Mouse (Mus musculus) lung, postnatal 10 days (tissue): ENCODE measurements at regions not wholly inside any gene's neighbourhood (a gene's known extent, or its start where the extent isn't known, plus 50 kb on each side); places are given as distances from the start of the nearest gene placed in this dataset.
"Not testable (repeated sequence)": the region's sequence is repeated elsewhere in the genome, so short reads cannot be mapped to it uniquely, and the experiment has no call there.

Source experiments
- DNase-seq: peaks from one replicate; pipeline ENCODE4 v3.0.0; 2021

DNA sequence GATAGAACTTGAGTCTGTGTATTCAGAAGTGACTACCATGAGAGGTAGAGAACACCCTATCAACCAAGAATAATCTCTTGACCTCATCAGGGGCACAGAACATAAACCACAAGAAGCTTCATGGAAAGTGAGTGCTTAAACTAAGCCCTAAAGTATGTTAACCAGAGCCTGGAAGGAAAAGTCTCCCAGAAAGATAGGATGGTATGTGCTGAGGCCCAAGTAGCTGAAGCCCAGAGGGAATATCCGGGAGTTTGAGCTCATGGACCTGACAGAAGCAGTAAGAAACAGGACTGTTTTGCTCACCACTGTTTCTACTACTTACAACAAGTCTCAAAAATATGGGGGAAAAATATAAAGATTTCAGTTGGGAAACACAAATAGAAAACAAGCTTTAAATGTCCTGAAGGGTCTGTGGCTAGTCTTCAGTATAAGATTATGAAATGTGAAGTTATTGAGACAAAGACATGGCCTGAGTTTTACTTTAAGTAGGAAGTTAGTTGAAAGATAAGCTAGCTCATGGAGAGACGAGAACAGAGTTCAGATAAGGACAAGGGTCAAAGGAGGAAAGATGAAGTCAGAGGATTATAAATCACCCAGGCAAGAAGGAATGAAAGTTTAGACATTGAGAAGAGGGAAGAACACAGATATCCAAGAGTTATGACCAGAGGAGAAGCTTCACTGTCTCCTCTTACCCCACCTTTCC lies 315.8 kb upstream of the Tbl1xr1 start:
- no peak for DNase-seq

- no peak for DNase-seq
These were observed 315.2 kb upstream of the Tbl1xr1 start for GRCm38 (mm10) chr3:21761219-21761600.

DNA sequence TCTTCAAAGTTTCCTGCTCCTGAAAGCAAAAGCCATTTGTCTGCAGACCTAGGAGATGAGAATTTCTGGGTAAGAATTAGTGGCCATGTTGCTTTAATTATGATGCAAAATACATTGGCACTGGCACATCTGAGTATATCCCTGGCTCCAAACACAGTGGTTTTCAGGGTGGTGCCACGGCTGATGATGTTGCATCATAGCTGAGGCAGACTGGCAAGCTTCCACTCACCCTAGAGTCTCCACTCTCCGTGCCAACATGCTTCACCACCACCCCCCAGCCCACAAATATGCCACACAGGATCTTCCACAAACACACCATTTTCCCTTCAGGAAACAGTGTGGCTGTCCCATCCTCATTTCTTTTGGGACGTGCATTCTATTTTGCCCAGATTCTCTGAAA lies 314.5 kb upstream of the Tbl1xr1 start:
- DNase-seq = peak; percentile 13

GRCm38 (mm10) chr3:21768081-21768480 lies 308.4 kb upstream of the Tbl1xr1 start:
- no peak for DNase-seq

- DNase-seq = no peak
These were observed 306.4 kb upstream of the Tbl1xr1 start for GRCm38 (mm10) chr3:21769920-21770547.

- no peak for DNase-seq
These were observed 304.6 kb upstream of the Tbl1xr1 start for GRCm38 (mm10) chr3:21771752-21772298.

- DNase-seq = no peak
These were observed 302.1 kb upstream of the Tbl1xr1 start for GRCm38 (mm10) chr3:21774172-21774842.

- DNase-seq = no peak
These were observed 297.7 kb upstream of the Tbl1xr1 start for GRCm38 (mm10) chr3:21778789-21779188.

DNA sequence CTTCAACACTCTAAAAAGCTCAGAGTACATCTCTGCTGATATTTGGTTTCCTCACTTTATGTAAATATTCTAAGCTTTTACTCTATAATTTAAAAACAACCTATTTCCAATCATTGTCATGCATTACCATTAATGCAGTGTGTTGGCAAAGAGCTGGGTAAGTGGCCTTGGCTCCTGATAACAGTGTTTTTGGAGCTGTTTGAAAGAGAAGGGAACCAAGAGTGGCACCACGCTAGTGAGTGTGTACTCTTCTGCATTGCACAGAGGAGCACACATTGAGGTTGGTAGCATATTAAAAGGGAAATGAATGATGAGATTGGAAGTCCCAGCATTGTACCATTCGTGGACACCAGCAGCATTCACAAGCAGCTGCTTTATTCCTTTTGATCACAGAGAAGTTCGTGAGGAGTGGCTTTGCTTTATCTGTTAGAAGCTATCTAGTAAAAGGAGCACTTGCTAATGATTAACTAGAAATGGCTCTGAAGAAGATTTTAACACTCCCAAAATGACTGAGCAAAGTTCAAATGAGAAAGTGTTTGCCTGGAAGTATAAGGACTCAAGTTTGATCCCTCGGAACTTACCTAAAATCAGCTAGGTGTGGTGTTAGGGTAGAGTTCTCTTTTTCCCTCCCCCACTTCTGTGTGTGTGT lies 284.3 kb upstream of the Tbl1xr1 start:
- DNase-seq = no peak

DNA sequence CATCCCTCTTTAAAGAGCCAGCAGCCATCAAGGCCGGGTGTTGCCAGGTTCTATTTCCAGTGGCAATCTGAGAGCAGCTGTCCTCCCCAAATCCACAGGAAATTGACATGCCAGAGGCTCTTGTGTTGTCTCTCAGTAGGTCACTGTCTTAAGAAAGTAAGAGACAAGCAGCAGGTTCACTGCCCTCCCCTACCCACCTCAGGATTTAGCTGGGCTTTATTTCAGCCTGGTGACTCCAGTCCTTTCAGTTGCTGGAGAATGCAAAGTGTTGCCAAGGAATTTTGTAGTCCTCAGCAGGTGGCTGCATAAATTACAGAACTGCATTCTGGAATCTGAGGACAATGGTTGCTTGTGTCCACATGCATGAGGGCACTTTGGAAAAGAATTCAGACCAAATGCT lies 278.3 kb upstream of the Tbl1xr1 start:
- no peak for DNase-seq

DNA sequence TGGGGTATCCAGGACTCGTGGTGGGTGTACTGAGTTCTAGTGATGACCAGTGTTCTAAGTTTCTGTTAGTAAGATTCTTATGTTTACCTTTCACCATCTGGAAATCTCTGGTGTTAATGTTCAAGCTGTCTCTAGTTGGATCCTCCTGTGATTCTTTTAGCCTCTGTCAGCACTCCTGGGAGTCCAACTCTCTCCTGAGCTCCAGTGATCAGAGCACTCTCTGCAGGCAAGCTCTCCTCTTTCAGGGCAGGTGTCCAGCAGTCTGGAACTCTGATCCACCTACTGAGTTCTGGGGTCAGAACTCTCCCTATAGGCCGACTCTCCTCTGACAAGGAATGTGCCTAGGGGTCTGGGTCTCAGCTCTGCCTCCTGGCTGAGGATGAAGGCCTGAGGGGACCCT lies 272.6 kb upstream of the Tbl1xr1 start:
- not testable (repeated sequence) for DNase-seq

DNA sequence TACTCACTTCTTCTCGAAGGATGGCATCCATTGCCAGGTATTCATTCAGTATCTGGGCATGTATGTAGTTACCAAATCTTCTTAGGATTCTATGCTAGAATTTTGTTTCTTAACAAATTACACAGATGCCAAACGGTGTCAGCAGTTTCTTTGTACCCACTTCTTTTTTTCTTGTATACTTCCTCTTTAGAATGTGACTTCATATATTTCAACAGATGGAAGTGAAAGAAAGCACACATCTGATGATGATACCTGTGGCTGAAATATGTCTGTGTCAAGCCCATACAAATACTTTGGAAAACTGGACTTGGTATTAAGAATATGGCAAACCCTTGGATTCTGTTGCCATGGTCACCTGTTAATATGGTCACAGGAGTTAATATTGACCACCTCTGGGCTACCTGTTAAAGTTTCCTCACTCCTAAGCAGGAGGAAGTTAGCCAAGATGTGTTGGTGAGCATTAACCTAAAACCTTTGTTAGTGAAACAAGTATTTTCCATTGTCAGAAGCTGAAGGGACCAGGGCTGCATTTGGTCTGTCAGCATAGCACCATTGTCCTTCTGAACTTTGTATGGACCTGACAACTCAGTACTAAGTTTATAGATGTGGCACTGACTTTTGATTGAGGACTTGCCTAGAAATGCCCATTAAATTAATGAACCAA lies 269.8 kb upstream of the Tbl1xr1 start:
- DNase-seq = no peak

- DNase-seq = no peak
These were observed 267.9 kb upstream of the Tbl1xr1 start for GRCm38 (mm10) chr3:21808539-21808938.

- no peak for DNase-seq
These were observed 266.5 kb upstream of the Tbl1xr1 start for GRCm38 (mm10) chr3:21809769-21810470.

GRCm38 (mm10) chr3:21813401-21813800 lies 263.1 kb upstream of the Tbl1xr1 start:
- no peak for DNase-seq

- DNase-seq = peak; percentile 78
These were observed 259.2 kb upstream of the Tbl1xr1 start for GRCm38 (mm10) chr3:21816968-21817858.

- no peak for DNase-seq
These were observed 257.4 kb upstream of the Tbl1xr1 start for GRCm38 (mm10) chr3:21819030-21819429.

GRCm38 (mm10) chr3:21820051-21820598 lies 256.3 kb upstream of the Tbl1xr1 start:
- peak; percentile 32 for DNase-seq

DNA sequence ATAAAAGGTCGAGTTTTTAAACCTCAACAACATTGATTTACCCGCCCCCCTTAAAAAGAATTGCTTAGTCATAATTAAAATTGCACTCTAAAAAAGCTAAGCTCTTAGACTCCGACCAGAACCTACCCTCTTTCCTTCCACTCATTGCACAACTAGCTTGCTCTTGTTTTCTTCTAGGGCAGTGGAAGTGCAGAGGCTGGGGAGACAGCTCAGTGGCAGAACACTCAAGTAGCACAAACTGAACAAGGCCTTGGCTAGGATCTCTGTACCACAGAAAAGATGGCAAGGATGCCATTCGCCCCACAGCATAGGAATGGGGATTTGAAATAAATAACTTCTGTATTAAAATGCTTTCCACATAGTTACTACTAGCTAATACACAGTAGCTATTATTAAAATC lies 253.8 kb upstream of the Tbl1xr1 start:
- DNase-seq = no peak

DNA sequence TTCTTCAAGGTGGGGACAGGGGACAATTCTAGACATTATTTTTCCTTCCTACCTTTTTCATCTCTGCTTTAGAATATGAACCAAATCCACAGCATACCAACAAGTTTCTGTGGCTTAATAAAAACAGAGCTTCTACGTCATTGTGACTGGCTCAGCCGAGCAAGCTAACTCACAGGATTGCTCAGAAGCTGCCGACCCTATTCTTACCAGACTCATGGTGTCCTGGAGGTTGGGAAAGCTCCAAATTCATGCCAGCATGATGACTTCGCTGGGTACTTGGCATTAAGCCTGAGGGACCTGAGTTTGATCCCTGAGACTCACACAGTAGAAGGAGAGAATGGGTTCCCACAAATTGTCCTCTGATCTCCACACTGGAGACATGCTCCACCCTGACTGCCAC lies 253.1 kb upstream of the Tbl1xr1 start:
- no peak for DNase-seq
